Mouse (Mus musculus): ENCODE results near the gene Olfr1275.

The Olfr1275 gene

DNA sequence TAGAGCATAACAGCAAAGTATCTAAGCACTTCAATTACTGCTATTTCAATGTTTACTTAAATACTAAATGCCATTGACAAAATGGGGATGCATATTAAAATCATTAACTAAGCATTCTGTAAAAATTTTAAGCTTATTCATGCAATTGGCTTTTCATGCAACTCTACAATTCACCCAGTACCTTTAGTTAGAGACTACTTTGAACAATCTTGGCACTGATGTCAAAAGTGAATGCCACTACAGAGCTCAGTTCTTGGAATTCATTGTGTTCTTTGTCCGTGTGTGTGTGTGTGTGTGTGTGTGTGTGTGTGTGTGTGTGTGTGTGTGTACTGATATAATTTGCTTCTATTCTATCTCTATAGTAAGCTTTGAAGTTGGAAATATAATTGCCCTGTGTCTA, at the start of gene Olfr1275:
Gene Olfr1275 (minus strand): TSS at position 101 of the 400 bp plus-strand sequence.
- DNase-seq: no peak

DNA sequence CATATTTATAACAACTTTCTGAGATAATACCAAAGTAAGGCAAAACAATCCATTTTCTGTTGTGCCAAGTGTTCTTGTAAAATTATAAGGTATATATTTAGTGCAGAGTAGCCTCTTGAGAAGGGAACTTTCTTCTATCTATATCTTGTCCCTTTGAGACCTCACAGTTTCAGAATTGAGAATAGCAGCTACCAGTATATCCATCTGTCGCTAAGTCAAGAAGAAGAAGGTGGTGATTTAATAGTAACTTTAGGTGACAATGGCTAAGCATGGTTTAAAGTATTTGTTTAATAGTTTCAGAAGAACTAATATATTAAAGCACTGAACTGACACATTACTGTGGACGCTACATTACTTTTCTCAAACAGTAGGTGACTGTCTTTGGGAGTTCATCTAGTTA, 38.9 kb upstream of the Olfr1275 start, which contains the start of gene Olfr1277:
Gene Olfr1277 (minus strand): TSS at position 101 of the 400 bp plus-strand sequence.
- DNase-seq: no peak

DNA sequence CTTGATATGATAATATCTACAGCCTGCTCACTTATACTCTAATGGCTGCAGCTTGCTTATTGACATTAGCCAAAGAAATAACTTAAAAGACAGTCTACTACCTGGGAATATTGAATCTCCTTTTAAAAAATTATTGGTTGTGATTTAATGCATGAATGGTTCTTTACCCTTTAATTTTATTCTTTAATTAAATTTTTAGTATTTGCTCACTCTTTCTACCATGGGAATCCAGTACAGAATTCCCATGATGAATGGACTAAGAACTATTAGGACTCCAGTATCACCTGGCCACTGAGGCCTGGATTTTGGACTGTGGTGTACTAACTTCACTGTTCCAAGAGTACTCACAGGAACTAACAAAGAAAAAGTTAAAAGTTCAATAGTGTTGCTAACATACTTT, 19.1 kb upstream of the Olfr1275 start, which contains the start of gene Olfr1276:
Gene Olfr1276 (plus strand): TSS at position 301 of the 400 bp plus-strand sequence.
- DNase-seq: no peak

DNA sequence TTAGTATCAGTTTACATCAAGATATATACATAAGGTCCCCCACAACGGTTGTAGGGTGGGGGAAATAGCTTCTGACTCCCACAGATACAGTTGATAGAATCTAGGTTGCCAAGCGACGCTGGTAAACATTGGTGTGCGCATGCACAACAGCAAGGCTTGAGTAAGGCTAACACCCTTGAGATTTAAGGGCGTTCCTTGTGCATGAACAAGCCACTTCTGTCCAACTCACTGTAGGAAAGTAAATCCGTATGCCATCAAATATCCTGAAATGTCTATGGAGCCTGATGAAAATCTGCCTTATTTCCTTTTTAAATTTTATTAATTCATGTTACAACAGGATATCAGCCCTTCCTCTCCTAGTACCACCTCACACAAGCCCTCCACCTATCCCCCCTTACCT, 5.6 kb downstream of the Olfr1275 start, which contains the start of gene 4930430A15Rik:
Gene 4930430A15Rik (minus strand): TSS at position 101 of the 400 bp plus-strand sequence.
- DNase-seq: no peak

DNA sequence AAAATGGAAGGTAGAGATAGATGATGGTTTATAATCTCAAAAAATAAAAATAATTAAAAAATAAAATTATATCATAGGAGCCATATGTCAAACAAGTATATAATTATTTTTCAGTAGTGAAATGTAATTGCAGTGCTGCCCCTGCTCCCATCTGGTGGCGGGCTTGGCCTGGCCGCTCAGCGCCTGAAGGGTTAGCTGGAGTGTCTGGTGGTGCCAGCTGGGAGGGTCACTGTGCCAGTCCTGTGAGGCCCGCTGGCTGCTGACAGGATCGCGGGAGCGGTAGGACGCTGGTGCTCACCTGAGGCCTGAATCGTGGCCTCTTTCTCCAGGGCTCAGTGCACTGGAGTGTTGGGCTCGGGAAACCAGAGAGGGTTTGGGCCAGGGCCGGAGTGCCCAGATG, 53.0 kb downstream of the Olfr1275 start:
- DNase-seq: no peak

Measured in kidney, postnatal 36 days (tissue).